Mouse (Mus musculus): ENCODE data around the gene Chrd. TPM values are rescaled to one million over a fixed set of nuclear protein-coding genes. Genes with fewer than 3 reads are reported as not detected.

Gene Chrd
- polyA plus RNA-seq (2021; fragmentation: Nextera tagmentation) = 10.3 and 14.1 TPM in 2 replicates
- long read RNA-seq, experiment 1, transcript Chrd-201 (23 exons, 3,275 nt) = major isoform, 6 of 29 reads
- long read RNA-seq, experiment 1, partial matches to known transcripts = 12 of 29 reads
- long read RNA-seq, experiment 1, other reads (novel, unspliced or antisense) = 9 of 29 reads
- long read RNA-seq, experiment 2, transcript Chrd-201 (23 exons, 3,275 nt) = major isoform, 17 of 107 reads
- long read RNA-seq, experiment 2, partial matches to known transcripts = 21 of 107 reads
- long read RNA-seq, experiment 2, other reads (novel, unspliced or antisense) = 65 of 107 reads

GRCm38 (mm10) chr16:20732925-20733730, at the start of gene Chrd:
Gene Chrd (plus strand): TSS chr16:20733127.

GRCm38 (mm10) chr16:20693111-20693701, 39.7 kb upstream of the Chrd start, which contains the start of gene Fam131a:
Gene Fam131a (plus strand): TSS chr16:20693241.

GRCm38 (mm10) chr16:20717181-20717977, 15.5 kb upstream of the Chrd start, which contains the start of the genes Polr2h and Clcn2:
Gene Polr2h (plus strand): TSS chr16:20717665.
Gene Clcn2 (minus strand): TSS chr16:20717746.

GRCm38 (mm10) chr16:20733731-20734730, 1.1 kb downstream of the Chrd start, which contains the start of gene Thpo:
Gene Thpo (minus strand): TSS chr16:20734511.

Other genes with a start within 250 kb of the Chrd start
- 27.9 and 32.3 TPM in 2 replicates for gene Eif2b5, start 234.3 kb upstream of the Chrd start, polyA plus RNA-seq (2021; fragmentation: Nextera tagmentation)
- 9.0 and 9.6 TPM in 2 replicates for gene Dvl3, start 216.1 kb upstream of the Chrd start, polyA plus RNA-seq (2021; fragmentation: Nextera tagmentation)
- 912 and 945 TPM in 2 replicates for gene Ap2m1, start 197.6 kb upstream of the Chrd start, polyA plus RNA-seq (2021; fragmentation: Nextera tagmentation)
- gene Abcf3, start 184.6 kb upstream of the Chrd start, polyA plus RNA-seq (2021; fragmentation: Nextera tagmentation) = 48.0 and 55.5 TPM in 2 replicates
- 3.9 and 5.3 TPM in 2 replicates for gene Vwa5b2, start 143.7 kb upstream of the Chrd start, polyA plus RNA-seq (2021; fragmentation: Nextera tagmentation)
- gene Eef1akmt4, start 121.5 kb upstream of the Chrd start, polyA plus RNA-seq (2021; fragmentation: Nextera tagmentation) = 7.2 and 9.4 TPM in 2 replicates
- gene Gm49333, start 121.5 kb upstream of the Chrd start, polyA plus RNA-seq (2021; fragmentation: Nextera tagmentation) = 0.35 TPM in 1 of 2 replicates, not detected in the other
- gene Alg3, start 121.4 kb upstream of the Chrd start, polyA plus RNA-seq (2021; fragmentation: Nextera tagmentation) = 13.0 and 15.6 TPM in 2 replicates
- gene Camk2n2, start 111.8 kb upstream of the Chrd start, polyA plus RNA-seq (2021; fragmentation: Nextera tagmentation) = 10.9 and 11.3 TPM in 2 replicates
- 6.9 and 8.6 TPM in 2 replicates for gene Ece2, start 103.3 kb upstream of the Chrd start, polyA plus RNA-seq (2021; fragmentation: Nextera tagmentation)
- 152 TPM in 2 replicates for gene Psmd2, start 81.5 kb upstream of the Chrd start, polyA plus RNA-seq (2021; fragmentation: Nextera tagmentation)
- 20.0 and 20.5 TPM in 2 replicates for gene Eif4g1, start 64.8 kb upstream of the Chrd start, polyA plus RNA-seq (2021; fragmentation: Nextera tagmentation)
- 223 and 243 TPM in 2 replicates for gene Fam131a, start 39.9 kb upstream of the Chrd start, polyA plus RNA-seq (2021; fragmentation: Nextera tagmentation)
- 81.3 and 85.4 TPM in 2 replicates for gene Polr2h, start 15.5 kb upstream of the Chrd start, polyA plus RNA-seq (2021; fragmentation: Nextera tagmentation)
- gene Clcn2, start 15.4 kb upstream of the Chrd start, polyA plus RNA-seq (2021; fragmentation: Nextera tagmentation) = 9.1 and 10.3 TPM in 2 replicates
- 1.0 and 1.5 TPM in 2 replicates for gene Thpo, start 1.4 kb downstream of the Chrd start, polyA plus RNA-seq (2021; fragmentation: Nextera tagmentation)

All from layer of hippocampus, adult 6 months (tissue).